Mouse (Mus musculus) embryonic fibroblast, embryonic 13.5 days (primary cell): ENCODE data around the gene Gbx2.

Experiments used
- CTCF ChIP-seq: IDR thresholded peaks from 2 replicates; pipeline ENCODE4 v1.5.1; 2011; ENCODE audit warnings: mild to moderate bottlenecking, control low read depth, low read length, moderate library complexity, borderline replicate concordance; ENCODE audit not compliant: insufficient read depth
- POLR2A ChIP-seq: IDR thresholded peaks from 2 replicates; pipeline ENCODE4 v1.6.1; 2011; ENCODE audit warnings: low read depth, mild to moderate bottlenecking, control low read depth, low read length, moderate library complexity

- TF ChIP-seq CTCF: no peak
- TF ChIP-seq POLR2A: no peak
Measured at GRCm38 (mm10) chr1:89884335-89884734, 46.6 kb downstream of the Gbx2 start.
